Mouse (Mus musculus) limb, embryonic 14.5 days (tissue): ENCODE results near the gene Pfkl. TPM values are rescaled to one million over a fixed set of nuclear protein-coding genes. Genes with fewer than 3 reads are reported as not detected.

Experiments used
- ATAC-seq: fragments of 200-750 bp; cut with Nextera tagmentation; 2 replicates; pipeline ENCODE4 v1.8.0; 2017; ENCODE audit warnings: low read depth, moderate number of reproducible peaks, moderate TSS enrichment; ENCODE audit not compliant: low FRiP score
- DNase-seq: peaks from one replicate; pipeline ENCODE4 v3.0.0-alpha.2; 2015; ENCODE audit warnings: low spot score
- H3K27ac ChIP-seq: fragments of 300-500 bp; sonication (generic); replicated peaks from 2 replicates; pipeline ENCODE4 v1.5.1; 2014; ENCODE audit warnings: low read depth, mild to moderate bottlenecking, low read length, moderate library complexity, mixed read lengths
- H3K27me3 ChIP-seq: fragments of 300-500 bp; sonication (generic); 2 replicates; pipeline ENCODE4 v1.6.1; 2014; ENCODE audit warnings: low read length, mixed read lengths; ENCODE audit not compliant: control insufficient read depth, insufficient read depth
- H3K36me3 ChIP-seq: fragments of 300-500 bp; sonication (generic); 2 replicates; pipeline ENCODE4 v1.6.1; 2014; ENCODE audit warnings: mild to moderate bottlenecking, low read length, moderate library complexity, mixed read lengths; ENCODE audit not compliant: control insufficient read depth, insufficient read depth
- H3K4me1 ChIP-seq: fragments of 300-500 bp; sonication (generic); 2 replicates; pipeline ENCODE4 v1.6.1; 2014; ENCODE audit warnings: antibody characterized with exemption, low read length, mixed read lengths; ENCODE audit not compliant: control insufficient read depth, insufficient read depth
- H3K4me2 ChIP-seq: fragments of 300-500 bp; sonication (generic); replicated peaks from 2 replicates; pipeline ENCODE4 v1.6.1; 2014; ENCODE audit warnings: low read depth, mild to moderate bottlenecking, low read length, moderate library complexity; ENCODE audit not compliant: severe bottlenecking
- H3K4me3 ChIP-seq: fragments of 300-500 bp; sonication (generic); replicated peaks from 2 replicates; pipeline ENCODE4 v1.5.1; 2014; ENCODE audit warnings: low read length
- H3K9ac ChIP-seq: fragments of 300-500 bp; sonication (generic); 2 replicates; pipeline ENCODE4 v1.6.1; 2014; ENCODE audit warnings: mild to moderate bottlenecking, low read depth, low read length, moderate library complexity; ENCODE audit not compliant: severe bottlenecking
- H3K9me3 ChIP-seq: fragments of 300-500 bp; sonication (generic); 2 replicates; pipeline ENCODE4 v1.6.1; 2016; ENCODE audit warnings: low read length; ENCODE audit not compliant: control insufficient read depth
- POLR2A ChIP-seq: fragments of 200-500 bp; IDR thresholded peaks from 2 replicates; pipeline ENCODE4 v1.8.0; 2012; ENCODE audit warnings: inconsistent platforms, mild to moderate bottlenecking, moderate library complexity, borderline replicate concordance; ENCODE audit not compliant: insufficient read depth, insufficient read length; ENCODE audit errors: extremely low read depth
- whole genome bisulfite sequencing: fragments of 180-500 bp; shearing (Covaris S2); extraction: QIAGEN DNeasy Blood & Tissue Kit; methylation state at CpG from one replicate; pipeline ENCODE4 v1.1.7; 2014; 5-methylcytosine and 5-hydroxymethylcytosine counted together
- polyA plus RNA-seq, 2 experiments: library from polyadenylated mRNA; depleted of rRNA in 1 of 2; stranded (reverse) in 1 of 2; unstranded in 1 of 2; fragments of >200 nt; fragmentation: Nextera tagmentation in 1 of 2; extraction: Ambion mirVana in 1 of 2; gene quantifications; 2 replicates each; pipeline versions ENCODE4 v1.2.1 to v1.2.3; 2012 to 2014

The Pfkl gene
- polyA plus RNA-seq (2012; rRNA removed): 129 and 180 TPM in 2 replicates
- polyA plus RNA-seq (2014; fragmentation: Nextera tagmentation; extraction: Ambion mirVana): 112 and 122 TPM in 2 replicates

DNA sequence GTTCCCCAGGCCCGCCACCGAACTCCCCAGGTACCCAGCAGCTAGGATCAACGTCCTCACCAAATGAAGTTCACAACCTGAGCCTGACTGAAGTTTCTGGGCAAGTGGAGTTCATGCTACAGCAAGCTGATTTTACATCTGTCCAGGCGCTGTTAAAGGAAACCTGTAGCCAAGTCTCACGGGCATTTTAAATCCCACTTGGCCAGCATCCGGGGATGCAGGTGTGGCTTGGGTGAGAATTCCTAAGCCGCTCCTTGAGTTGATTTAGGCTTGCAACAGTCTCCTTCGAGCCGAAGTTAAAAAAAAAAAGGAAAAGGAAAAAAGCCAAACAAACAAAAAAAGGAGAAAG, at the start of gene Pfkl:
TSS of gene Pfkl (minus strand) at position 139 of the 349 bp plus-strand sequence.
- Histone ChIP-seq H3K36me3 (peaks cover 5% of the 10 kb centered on the region), H3K9ac (peak within 1 kb of the TSS; percentile 85), H3K4me2 (peak within 1 kb of the TSS; percentile 71), H3K4me1 (peaks cover 23% of the 10 kb centered on the region), H3K4me3 (peak within 1 kb of the TSS; percentile 86), H3K27ac (peak within 1 kb of the TSS; percentile 96), H3K27me3 (no peaks in the 10 kb centered on the region), H3K9me3 (no peaks in the 10 kb centered on the region)
- WGBS: 0% methylated on average over 9 of the region's 9 CpGs
- TF ChIP-seq POLR2A: no peak
- DNase-seq (no peak), ATAC-seq (peak; percentile 27)

DNA sequence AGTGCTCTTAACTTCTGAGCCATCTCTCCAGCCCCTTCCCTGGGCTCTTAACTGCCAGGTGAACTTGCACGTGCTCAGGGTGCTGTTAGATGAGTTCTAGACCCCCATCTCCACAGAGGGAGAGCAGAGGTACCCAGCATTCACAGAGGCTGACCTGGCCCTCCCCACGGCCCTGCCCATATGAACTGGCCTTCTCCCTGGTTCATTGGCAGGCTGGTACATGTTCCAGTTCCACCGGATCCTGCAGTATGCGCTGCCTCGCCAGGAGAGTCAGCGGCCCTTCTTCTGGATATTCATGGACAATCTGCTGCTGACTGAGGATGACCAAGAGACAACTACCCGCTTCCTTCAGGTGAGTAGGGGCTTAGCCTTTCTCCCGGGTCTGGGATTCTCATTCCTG, 47.2 kb upstream of the Pfkl start:
- Histone ChIP-seq H3K9ac (no peak overlapping the region), H3K4me1 (0 out of 2 replicates have a peak, but pooled peaks cover 3% of the 10 kb centered on the region), H3K9me3 (no peaks in the 10 kb centered on the region), H3K27me3 (no peaks in the 10 kb centered on the region), H3K36me3 (no peaks in the 10 kb centered on the region), H3K4me2 (no peak overlapping the region), H3K27ac (no peak overlapping the region), H3K4me3 (no peak overlapping the region)
- WGBS: 85% methylated on average over 8 of the region's 8 CpGs
- DNase-seq (no peak), ATAC-seq (no peak)
- TF ChIP-seq POLR2A: no peak

DNA sequence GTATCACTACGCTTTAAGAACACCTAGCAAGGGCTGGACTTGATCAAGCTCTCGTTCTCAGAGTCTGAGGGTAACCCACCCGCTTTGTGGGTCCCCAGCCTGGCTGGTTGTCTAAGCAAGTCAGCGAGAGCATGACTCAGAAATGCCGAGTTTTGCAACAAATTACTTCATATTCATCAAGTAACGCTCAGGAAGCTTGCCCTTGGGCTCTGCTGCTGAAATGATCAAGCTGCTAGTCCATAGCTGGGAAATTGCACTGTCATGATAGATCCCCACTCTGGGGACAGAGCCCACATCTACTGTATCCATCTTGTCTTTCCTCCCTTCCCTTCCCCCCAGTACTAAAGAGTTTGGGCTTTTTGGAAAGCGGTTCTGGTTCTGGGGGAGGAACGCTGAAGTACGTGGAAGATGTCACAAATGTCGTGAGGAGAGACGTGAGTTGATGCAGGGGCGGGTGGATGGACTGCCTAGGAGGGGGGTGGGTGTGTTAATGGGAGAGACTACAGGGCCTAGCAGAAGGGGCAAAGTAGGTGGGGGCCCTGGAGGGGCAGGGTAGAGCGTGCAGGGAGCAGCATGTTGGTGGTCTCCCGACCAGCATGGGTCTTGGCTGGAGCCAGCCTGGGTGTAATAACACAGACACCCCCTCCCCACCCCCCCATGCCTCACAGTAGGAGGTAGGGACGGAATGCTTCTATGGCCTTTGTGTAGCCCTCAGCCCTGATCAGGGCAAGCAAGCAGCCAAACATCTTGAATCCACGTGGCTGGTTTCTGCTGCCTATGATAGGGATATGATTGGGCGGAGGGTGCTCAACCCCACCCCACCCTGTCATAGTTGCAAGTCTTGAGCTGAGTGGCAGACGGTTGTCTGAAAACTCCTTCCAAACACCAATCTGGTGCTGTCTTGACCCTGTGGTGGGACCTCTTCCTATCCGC, 45.0 kb upstream of the Pfkl start:
- DNase-seq: no peak
- no peak overlapping the region for H3K27ac ChIP-seq
- ATAC-seq: no peak
- H3K9me3 ChIP-seq: no peaks in the 10 kb centered on the region
- H3K4me1 ChIP-seq: 0 out of 2 replicates have a peak, but pooled peaks cover 3% of the 10 kb centered on the region
- no peak overlapping the region for H3K9ac ChIP-seq
- 60% methylated on average over 19 of the region's 19 CpGs for WGBS
- H3K4me3 ChIP-seq: no peak overlapping the region
- no peaks in the 10 kb centered on the region for H3K36me3 ChIP-seq
- H3K4me2 ChIP-seq: no peak overlapping the region
- TF ChIP-seq POLR2A: no peak
- H3K27me3 ChIP-seq: no peaks in the 10 kb centered on the region

DNA sequence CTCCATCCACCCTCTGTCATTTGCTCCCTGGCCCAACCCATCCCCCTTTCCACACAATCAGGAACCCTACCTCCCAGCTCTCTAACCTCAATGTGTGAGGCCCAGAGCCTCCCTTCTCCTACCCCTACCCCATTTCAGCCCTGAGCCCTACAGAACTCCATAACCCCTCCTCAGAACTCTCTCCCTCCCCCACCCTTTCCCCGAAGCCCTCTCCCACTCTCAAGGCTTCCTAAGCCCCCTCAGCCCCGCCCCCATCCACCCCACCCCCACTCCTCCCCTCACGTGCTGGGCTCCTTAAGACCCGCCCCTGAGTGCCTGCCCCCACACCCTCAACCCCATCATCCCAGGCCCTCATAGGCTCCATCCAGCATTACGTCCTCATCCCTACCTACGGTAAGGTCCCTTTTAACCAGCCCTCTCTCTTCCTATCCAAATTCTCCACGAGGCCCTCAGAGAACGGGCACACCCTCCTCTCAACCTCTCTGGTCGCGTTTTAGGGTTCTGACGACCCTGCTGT, 39.7 kb upstream of the Pfkl start:
- Histone ChIP-seq H3K36me3 (no peaks in the 10 kb centered on the region), H3K4me1 (no peaks in the 10 kb centered on the region), H3K9me3 (no peaks in the 10 kb centered on the region), H3K9ac (no peak overlapping the region), H3K4me2 (no peak overlapping the region), H3K27me3 (no peaks in the 10 kb centered on the region), H3K4me3 (no peak overlapping the region), H3K27ac (no peak overlapping the region)
- DNase-seq: no peak
- no peak for ATAC-seq
- WGBS: 50% methylated on average over 11 of the region's 11 CpGs
- no peak for TF ChIP-seq POLR2A

DNA sequence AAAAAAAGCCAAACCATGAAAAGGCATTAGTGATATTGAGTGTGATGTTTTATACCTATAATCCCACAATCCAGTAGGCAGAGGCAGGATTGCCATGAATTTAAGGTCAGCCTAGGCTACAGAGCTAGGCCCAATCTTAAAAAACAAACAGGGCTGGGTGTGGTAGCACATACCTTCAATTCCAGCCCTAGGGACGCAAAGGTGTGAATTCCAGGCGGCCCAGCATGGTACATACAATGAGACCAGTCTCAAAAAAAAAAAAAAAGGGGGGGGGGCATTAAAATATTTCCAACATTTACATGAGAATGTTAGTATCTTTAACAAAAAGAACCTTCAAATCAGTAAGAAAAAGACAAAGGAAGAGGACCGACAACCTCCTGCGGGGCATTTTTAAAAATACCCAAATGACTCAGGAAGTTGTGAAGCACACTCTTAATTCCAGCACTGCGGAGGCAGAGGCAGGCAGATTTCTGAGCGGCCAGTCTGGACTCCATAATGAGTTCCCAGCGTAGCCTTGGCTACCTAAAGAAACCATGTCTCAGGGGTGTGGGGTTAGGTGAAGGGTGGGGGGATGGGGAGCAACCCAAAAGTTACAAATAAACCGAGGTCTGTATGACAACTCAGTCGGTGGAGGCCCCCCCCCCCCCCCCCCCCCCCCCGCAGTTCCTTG, 38.3 kb upstream of the Pfkl start:
- H3K9ac ChIP-seq: no peak overlapping the region
- WGBS: 87% methylated on average over 9 of the region's 10 CpGs
- no peak for DNase-seq

More for the DNA sequence above, 38.3 kb upstream of the Pfkl start:
- no peak for TF ChIP-seq POLR2A
- no peak for ATAC-seq
- Histone ChIP-seq H3K9me3 (no peaks in the 10 kb centered on the region), H3K4me3 (no peak overlapping the region), H3K27me3 (no peaks in the 10 kb centered on the region), H3K36me3 (no peaks in the 10 kb centered on the region), H3K4me2 (no peak overlapping the region), H3K4me1 (0 out of 2 replicates have a peak, but pooled peaks cover under 1% of the 10 kb centered on the region), H3K27ac (no peak overlapping the region)
